Mouse (Mus musculus): ENCODE results near the gene Btg4.

GRCm38 (mm10) chr9:51093697-51094096 lies 33.0 kb downstream of the Btg4 start:
- no peak for TF ChIP-seq CTCF (IDR thresholded peaks at IDR 0.05; ENCODE audit: low read depth, low read length)
- no peak for TF ChIP-seq EP300 (IDR thresholded peaks at IDR 0.05; ENCODE audit: insufficient read depth, low read depth, low read length)

Data from ES-Bruce4 (cell line).